Mouse (Mus musculus) skeletal muscle tissue, adult 2 months (tissue): ENCODE results near the gene Bbs2.
"Not testable (repeated sequence)": the region's sequence is repeated elsewhere in the genome, so short reads cannot be mapped to it uniquely, and the experiment has no call there.

Experiments
- DNase-seq: peaks from one replicate; pipeline ENCODE4 v3.0.0-alpha.2; 2012; ENCODE audit warnings: low read depth, low spot score

Bbs2 gene

DNA sequence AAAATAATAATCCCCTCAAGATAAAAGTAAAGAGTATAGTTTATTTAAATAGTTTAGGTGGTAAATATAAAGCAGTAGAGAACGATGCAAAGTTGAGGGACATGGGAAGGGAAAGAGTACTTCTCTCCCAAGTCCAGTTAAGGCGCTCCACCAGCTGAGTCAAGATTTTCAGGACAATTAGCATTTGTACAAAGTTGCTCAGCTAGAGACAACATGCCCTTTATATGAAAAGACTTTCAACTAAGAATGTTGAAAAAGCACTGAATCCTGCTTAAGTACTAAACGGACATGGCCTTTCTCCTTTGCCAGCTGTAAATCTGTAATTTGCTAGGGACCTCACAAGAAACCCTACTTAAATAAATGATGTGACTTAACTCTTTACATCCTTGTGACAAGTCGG, 268 bp upstream of the Bbs2 start:
- no peak for DNase-seq

GRCm38 (mm10) chr8:94094281-94094680, 4.4 kb downstream of the Bbs2 start:
- DNase-seq: no peak

GRCm38 (mm10) chr8:94092848-94093247, 5.9 kb downstream of the Bbs2 start:
- DNase-seq: no peak

- DNase-seq: no peak
Measured at GRCm38 (mm10) chr8:94089715-94090114, 9.0 kb downstream of the Bbs2 start.

- no peak for DNase-seq
Measured at GRCm38 (mm10) chr8:94087964-94088363, 10.8 kb downstream of the Bbs2 start.

DNA sequence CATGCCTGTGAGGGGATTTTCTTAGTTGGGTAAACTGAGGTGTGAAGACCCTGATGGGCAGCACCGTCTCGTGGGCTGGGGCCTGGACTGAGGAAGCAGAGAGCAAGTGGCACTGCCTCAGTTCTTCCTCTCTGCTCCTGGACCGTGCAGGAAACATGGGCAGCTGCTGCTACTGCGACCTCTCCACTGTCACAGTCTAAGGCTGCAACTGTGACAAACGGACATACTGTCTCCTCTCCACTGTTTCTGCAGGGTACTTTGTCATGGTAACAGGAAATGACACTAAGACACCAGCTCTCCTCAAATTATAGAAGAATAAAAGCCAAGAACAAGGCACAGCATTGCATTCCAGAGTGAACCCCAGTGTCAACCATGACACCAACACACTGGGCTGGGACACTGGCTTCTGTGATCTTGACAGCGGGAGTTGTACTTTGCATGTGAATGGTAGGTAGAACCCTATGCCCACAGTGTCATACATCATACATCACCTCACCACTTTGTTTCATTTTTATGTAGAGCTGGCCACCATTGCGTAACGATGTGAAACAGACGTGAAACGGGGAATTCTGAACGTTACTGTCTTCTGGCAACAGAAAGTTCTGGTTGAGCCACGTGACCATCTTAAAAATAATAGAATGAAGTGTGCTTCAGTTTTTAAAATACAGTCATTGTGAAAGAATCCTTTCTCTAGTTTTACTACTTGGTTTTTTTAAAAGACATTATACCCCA, 22.1 kb downstream of the Bbs2 start:
- no peak for DNase-seq

DNA sequence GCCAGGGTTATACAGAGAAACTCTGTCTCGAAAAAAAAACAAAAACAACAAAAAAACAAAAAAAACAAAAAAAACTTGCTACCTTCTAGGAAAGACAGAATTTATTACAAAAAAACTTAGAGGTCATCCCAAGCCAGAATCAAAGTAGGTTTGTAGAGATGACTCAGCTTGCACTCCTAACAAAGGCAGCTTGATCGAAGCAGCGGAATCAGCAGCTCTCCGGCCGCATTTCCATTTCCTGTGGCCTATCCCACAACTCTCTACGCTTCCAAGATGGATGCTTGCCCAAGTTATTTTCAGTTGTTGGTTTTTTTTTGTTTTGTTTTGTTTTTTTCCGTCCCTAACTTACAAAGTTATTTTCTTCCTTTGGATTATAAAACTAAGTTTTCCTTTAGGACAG, 29.9 kb downstream of the Bbs2 start:
- no peak for DNase-seq

GRCm38 (mm10) chr8:94066121-94066863, 32.4 kb downstream of the Bbs2 start:
- DNase-seq: no peak

DNA sequence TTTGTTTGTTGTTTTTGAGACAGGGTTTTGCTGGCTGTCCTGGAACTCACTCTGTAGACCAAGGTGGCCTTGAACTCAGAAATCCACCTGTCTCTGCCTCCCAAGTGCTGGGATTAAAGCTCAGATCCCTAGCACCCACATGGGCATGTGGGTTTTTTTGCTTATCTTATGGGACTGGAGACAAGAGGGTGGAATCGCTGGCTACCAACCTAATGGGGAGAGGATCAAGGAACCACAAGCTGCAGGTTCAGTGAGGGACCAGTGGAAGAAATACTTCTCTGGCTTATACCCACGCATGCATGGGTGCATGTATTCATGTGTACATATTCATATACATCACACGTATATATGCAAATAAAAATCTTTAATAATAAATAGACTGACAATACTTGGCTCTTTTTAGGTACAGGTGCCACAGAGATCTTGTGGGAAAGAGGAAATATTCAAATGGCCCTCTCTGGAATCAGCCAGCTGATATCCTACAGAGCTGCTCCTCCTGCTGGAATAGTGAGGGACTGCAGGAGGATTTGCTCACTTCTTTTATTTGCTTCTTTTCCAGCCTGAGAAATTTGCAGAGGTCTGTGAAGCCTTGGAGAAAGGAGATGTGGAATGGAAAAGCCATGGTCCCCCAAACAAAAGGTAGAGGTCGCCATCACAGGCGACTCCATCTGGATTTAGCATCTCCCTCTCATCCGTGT, 41.4 kb downstream of the Bbs2 start:
- DNase-seq: peak; percentile 7

DNA sequence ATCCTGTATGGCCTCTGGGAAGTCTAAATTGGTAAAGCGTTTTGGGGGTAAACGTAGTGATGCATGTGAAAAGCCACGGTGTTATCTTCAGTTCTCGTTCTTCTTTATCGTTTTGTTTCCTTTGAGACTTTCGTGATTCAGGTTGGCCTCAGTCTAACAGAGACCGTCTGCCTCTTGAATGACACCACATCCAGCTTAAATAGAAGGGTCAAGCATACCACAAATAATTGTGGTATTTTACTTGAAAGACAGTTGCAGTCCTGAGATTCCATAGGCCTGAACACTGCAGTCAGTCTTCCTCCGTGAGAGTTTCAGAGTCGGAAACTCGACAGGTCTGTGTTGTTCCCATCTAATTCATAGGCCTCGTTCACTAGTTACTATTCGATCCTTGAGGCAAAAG, 46.0 kb downstream of the Bbs2 start:
- DNase-seq: no peak

DNA sequence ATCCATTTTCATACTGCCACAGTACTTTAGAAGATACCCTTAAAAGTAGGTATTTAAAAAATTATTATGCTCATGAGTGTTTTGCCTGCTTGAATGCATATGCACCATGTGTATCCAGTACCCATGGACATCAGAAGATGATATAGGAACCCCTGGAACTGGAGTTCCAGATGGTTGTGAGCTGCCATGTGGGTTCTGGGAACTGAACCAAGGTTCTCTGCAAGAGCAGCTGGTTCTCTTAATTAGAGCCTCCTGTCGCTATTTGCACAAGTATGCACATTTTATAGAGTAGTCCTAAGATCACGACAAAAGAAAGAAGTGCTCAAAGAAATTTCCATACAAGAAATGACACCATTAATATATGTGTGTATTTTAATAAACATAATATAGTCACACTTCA, 50.9 kb downstream of the Bbs2 start:
- no peak for DNase-seq

GRCm38 (mm10) chr8:94037806-94038205, 60.9 kb downstream of the Bbs2 start:
- DNase-seq: no peak

- peak; percentile 98 for DNase-seq
Measured at GRCm38 (mm10) chr8:94036944-94037524, 61.7 kb downstream of the Bbs2 start, which contains the start of the genes Nudt21 and Ogfod1. Nudt21 (minus strand) TSS chr8:94037031. Ogfod1 (plus strand) TSS chr8:94037198.

- DNase-seq: not testable (repeated sequence)
Measured at GRCm38 (mm10) chr8:94036541-94036940, 62.2 kb downstream of the Bbs2 start.

DNA sequence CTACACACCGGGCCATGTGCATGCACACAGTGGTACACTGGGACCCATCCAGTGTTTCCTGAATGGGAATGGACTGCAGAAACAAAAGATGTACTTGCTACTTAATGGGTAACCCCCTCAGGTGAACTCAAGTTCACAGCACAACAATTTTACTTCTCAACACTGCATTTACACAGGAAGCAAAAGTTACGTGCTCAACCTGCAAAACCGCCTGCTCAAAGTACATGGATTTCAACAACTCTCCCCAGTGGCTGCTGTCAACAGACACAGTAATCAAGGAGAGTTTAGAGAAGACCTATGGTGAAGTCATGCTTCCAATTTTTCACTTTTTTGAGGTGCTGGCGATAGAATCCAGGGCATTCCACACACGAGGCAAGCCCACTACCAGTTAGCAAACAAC, 63.5 kb downstream of the Bbs2 start:
- DNase-seq: no peak

- no peak for DNase-seq
Measured at GRCm38 (mm10) chr8:94033601-94034000, 65.1 kb downstream of the Bbs2 start.

GRCm38 (mm10) chr8:94029701-94030100, 69.0 kb downstream of the Bbs2 start:
- no peak for DNase-seq

- DNase-seq: no peak
Measured at GRCm38 (mm10) chr8:94023916-94024315, 74.8 kb downstream of the Bbs2 start.
